Mouse (Mus musculus) liver, embryonic 13.5 days (tissue): ENCODE measurements around the gene Kncn. TPM values are rescaled to one million over a fixed set of nuclear protein-coding genes. Genes with fewer than 3 reads are reported as not detected.

Experiments used
- ATAC-seq: fragments of 200-750 bp; cut with Nextera tagmentation; 2 replicates; pipeline ENCODE4 v1.8.0; 2017; ENCODE audit warnings: low read depth, mild to moderate bottlenecking, moderate number of reproducible peaks, moderate library complexity
- DNase-seq: peaks from one replicate; pipeline ENCODE4 v3.0.0; 2022
- H3K27ac ChIP-seq: fragments of 300-500 bp; sonication (generic); 2 replicates; pipeline ENCODE4 v1.5.1; 2015; ENCODE audit warnings: moderate library complexity, mild to moderate bottlenecking, inconsistent platforms
- H3K27me3 ChIP-seq: fragments of 300-500 bp; sonication (generic); 2 replicates; pipeline ENCODE4 v1.6.1; 2015; ENCODE audit warnings: mild to moderate bottlenecking, inconsistent platforms
- H3K36me3 ChIP-seq: fragments of 300-500 bp; sonication (generic); 2 replicates; pipeline ENCODE4 v1.6.1; 2015; ENCODE audit warnings: mild to moderate bottlenecking, inconsistent platforms
- H3K4me1 ChIP-seq: fragments of 300-500 bp; sonication (generic); replicated peaks from 2 replicates; pipeline ENCODE4 v1.6.1; 2015; ENCODE audit warnings: inconsistent platforms
- H3K4me2 ChIP-seq: fragments of 300-500 bp; sonication (generic); 2 replicates; pipeline ENCODE4 v1.6.1; 2015; ENCODE audit warnings: inconsistent platforms, mild to moderate bottlenecking, moderate library complexity
- H3K4me3 ChIP-seq: fragments of 300-500 bp; sonication (generic); replicated peaks from 2 replicates; pipeline ENCODE4 v1.5.1; 2015; ENCODE audit warnings: mild to moderate bottlenecking, inconsistent platforms
- H3K9ac ChIP-seq: fragments of 300-500 bp; sonication (generic); 2 replicates; pipeline ENCODE4 v1.6.1; 2015; ENCODE audit warnings: mild to moderate bottlenecking, inconsistent platforms
- H3K9me3 ChIP-seq: fragments of 300-500 bp; sonication (generic); replicated peaks from 2 replicates; pipeline ENCODE4 v1.6.1; 2016; ENCODE audit warnings: inconsistent platforms
- WGBS: fragments of 180-500 bp; shearing (Covaris S2); methylation state at CpG from one replicate; pipeline ENCODE4 v1.1.7; 2015; ENCODE audit not compliant: insufficient replicate concordance; 5-methylcytosine and 5-hydroxymethylcytosine counted together
- polyA plus RNA-seq: library from polyadenylated mRNA; unstranded; fragments of >200 nt; fragmentation: Nextera tagmentation; extraction: Ambion mirVana; gene quantifications from 2 replicates; pipeline ENCODE4 v1.2.1, GENCODE M21; 2015

The Kncn gene
- polyA plus RNA-seq, 1 experiment from 2014 or later, result not detected

DNA sequence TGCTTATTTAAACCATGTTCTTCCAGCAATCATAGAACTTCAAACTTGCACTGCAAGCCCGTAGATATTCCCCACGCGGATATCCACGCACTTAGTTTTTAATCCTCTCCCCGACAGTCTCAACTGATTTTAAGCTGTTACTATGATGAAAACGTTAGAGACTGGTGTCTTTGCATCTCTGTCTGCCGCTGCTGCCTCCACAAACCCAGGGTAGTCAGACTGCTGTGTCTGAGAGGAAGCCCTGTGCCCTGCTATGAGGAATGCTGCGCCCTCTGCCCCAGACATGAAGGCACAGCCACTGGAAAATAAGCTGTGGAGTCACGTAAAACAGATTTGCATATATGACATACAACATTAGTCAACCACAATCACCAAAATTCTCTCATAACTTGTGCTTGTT lies 5.4 kb upstream of the Kncn start:
- ATAC-seq (no peak), DNase-seq (no peak)
- WGBS, result 71% methylated on average over 9 of the region's 9 CpGs

DNA sequence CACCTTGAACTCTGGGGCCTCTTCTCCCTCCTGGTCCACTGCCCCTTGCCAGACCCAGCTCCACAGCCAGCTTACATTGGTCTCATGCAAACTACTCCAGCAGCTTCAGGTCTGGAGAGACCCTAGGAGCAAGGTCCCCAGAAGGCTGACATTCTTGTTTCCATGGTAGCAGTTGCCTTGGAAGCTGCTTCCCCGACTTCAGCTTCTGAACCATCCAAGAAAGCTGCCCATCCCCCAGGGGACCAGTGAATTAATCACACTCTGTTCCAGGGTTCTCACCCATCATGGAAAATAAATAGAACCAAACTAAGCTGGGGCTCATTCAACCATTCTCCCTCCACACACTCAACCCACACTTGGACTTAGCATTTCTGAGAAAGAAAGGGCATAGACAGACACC lies 3.0 kb upstream of the Kncn start:
- ATAC-seq, result no peak
- H3K4me2 ChIP-seq, result no peak overlapping the region
- H3K4me3 ChIP-seq, result no peak overlapping the region
- no peak overlapping the region for H3K9ac ChIP-seq
- H3K9me3 ChIP-seq, result no peaks in the 10 kb centered on the region
- DNase-seq, result no peak
- H3K27me3 ChIP-seq, result 0 out of 2 replicates have a peak, but pooled peaks cover 4% of the 10 kb centered on the region
- 44% methylated on average over 1 of the region's 1 CpGs for WGBS
- 0 out of 2 replicates have a peak, but pooled peaks cover 5% of the 10 kb centered on the region for H3K4me1 ChIP-seq
- H3K27ac ChIP-seq, result no peak overlapping the region
- H3K36me3 ChIP-seq, result peaks cover 23% of the 10 kb centered on the region

More for the DNA sequence above, 5.4 kb upstream of the Kncn start:
- Histone ChIP-seq H3K4me2 (no peak overlapping the region), H3K9me3 (no peaks in the 10 kb centered on the region), H3K27me3 (no peaks in the 10 kb centered on the region), H3K4me1 (0 out of 2 replicates have a peak, but pooled peaks cover 5% of the 10 kb centered on the region), H3K36me3 (peaks cover 47% of the 10 kb centered on the region), H3K4me3 (no peak overlapping the region), H3K9ac (no peak overlapping the region), H3K27ac (no peak overlapping the region)

DNA sequence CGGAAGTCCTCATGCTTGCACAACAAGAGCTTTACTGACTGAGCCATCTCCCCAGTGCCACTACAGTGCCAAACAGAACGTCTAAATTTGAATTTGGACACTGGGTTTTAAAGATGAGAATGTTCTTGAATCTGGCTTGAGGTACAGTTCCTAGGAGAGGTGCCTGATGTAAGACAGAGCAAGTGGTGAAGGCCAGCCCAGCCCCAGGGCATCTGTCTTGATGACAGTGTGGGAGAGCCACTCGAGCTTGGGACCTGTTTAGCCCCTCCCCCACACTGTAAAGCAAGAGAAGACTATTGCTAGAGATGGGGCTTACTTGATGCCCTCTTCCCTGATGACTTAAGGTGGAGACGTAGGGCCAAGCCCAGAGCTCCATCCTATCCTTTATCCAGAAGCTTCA lies 2.0 kb upstream of the Kncn start:
- Histone ChIP-seq H3K9me3 (no peaks in the 10 kb centered on the region), H3K36me3 (peaks cover 13% of the 10 kb centered on the region), H3K4me3 (no peak overlapping the region), H3K4me2 (no peak overlapping the region), H3K27me3 (0 out of 2 replicates have a peak, but pooled peaks cover 4% of the 10 kb centered on the region), H3K9ac (no peak overlapping the region), H3K4me1 (0 out of 2 replicates have a peak, but pooled peaks cover 5% of the 10 kb centered on the region), H3K27ac (no peak overlapping the region)
- DNase-seq (no peak), ATAC-seq (no peak)
- 44% methylated on average over 4 of the region's 4 CpGs for whole genome bisulfite sequencing

DNA sequence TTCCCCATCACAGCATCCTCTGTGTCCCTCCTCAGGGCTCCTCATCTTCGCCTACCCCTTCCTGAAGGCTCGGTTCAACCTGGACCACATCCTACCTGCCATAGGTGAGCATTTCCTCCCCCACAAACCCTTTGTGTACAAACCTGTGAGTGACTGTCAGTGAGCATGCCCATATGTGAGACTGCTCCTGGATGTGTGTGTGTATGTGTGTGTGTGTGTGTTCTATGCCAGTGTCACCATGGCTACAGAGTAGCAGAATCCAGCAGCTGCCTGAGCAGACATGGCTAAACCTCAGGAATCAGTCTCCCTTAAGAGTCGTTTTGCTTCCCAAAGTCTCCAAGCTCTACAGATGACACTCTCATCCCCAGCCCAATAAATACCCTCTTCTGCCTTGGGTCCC lies 1.6 kb downstream of the Kncn start:
- no peak overlapping the region for H3K4me2 ChIP-seq
- ATAC-seq (no peak), DNase-seq (no peak)
- no peaks in the 10 kb centered on the region; the same call in 1 of the 2 replicates for H3K4me1 ChIP-seq
- H3K36me3 ChIP-seq, result no peaks in the 10 kb centered on the region
- H3K9me3 ChIP-seq, result no peaks in the 10 kb centered on the region
- no peak overlapping the region for H3K27ac ChIP-seq
- H3K9ac ChIP-seq, result no peak overlapping the region
- peaks cover 37% of the 10 kb centered on the region for H3K27me3 ChIP-seq
- H3K4me3 ChIP-seq, result no peak overlapping the region
- WGBS, result 46% methylated on average over 3 of the region's 3 CpGs

DNA sequence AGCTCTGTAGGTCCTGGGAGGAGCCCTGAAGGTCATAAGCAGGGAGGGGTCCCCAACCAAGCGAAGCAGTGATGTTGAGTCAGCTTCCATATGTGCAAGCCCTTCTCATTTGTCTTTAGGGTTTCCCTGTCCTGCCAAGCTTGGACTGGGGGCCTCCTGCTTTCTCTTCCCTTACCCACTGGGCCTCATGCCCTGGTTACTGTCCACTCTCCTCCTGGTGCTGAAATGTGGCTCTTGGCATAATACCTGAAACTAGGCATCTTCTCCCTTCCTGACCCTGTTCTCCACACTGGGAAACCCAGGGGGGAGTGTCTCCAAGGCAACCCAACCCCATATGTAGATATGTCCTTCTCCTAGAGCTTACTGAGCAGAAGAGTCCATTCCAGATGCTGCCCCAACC lies 2.7 kb downstream of the Kncn start:
- Histone ChIP-seq H3K4me1 (no peaks in the 10 kb centered on the region; the same call in 1 of the 2 replicates), H3K4me3 (no peak overlapping the region), H3K27me3 (peaks cover 47% of the 10 kb centered on the region), H3K27ac (no peak overlapping the region), H3K9me3 (no peaks in the 10 kb centered on the region), H3K36me3 (no peaks in the 10 kb centered on the region), H3K9ac (no peak overlapping the region), H3K4me2 (no peak overlapping the region)
- 60% methylated on average over 1 of the region's 1 CpGs for WGBS
- no peak for DNase-seq
- no peak for ATAC-seq

DNA sequence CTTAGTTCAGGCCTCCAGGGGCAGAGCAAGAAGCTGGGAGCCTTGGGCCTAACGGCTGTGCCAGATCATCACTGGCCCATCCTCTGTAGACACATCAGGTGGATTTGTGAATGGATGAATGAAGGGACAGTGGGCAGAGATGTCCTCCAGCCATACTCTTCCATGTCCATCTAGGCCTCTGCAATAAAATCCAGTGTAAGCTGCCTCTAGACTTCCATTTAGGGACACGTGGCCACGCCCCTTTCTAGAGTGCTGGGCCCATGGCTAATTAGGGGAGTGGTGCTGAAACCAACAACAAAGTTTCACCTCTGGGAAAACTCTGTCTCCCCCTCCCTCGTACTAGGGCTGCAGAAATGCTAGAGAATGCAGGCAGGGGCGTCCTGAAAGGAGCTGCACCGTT lies 5.9 kb downstream of the Kncn start:
- H3K4me2 ChIP-seq, result peak overlapping the region; percentile 41
- H3K36me3 ChIP-seq, result no peaks in the 10 kb centered on the region
- H3K27me3 ChIP-seq, result peaks cover 70% of the 10 kb centered on the region
- H3K27ac ChIP-seq, result no peak overlapping the region
- H3K9me3 ChIP-seq, result no peaks in the 10 kb centered on the region
- ATAC-seq (no peak), DNase-seq (no peak)
- no peak overlapping the region for H3K9ac ChIP-seq
- H3K4me1 ChIP-seq, result no peaks in the 10 kb centered on the region; the same call in 1 of the 2 replicates
- no peak overlapping the region for H3K4me3 ChIP-seq
- WGBS, result 14% methylated on average over 6 of the region's 6 CpGs

DNA sequence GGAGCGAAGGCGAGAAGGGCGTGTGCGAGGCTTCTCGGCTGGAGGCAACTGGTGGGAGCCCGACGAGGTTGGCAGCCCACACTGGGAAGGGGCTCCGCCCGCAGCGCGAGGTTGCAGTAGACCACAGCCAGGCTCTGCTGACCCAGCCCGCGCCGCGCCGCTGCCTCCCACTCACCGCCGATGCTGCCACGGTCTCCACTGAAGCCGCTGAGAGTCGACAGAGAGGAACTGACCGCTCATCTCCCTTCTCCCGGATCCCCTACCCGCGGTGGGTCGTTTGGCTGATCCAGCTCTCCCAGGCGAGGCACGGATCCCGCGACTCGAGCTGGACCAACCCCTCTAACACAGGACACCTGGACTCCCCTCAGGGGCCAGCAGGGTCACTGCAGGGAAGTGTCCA lies 6.4 kb downstream of the Kncn start, which contains the start of gene 6430628N08Rik:
6430628N08Rik (plus strand) TSS at position 113 of the 400 bp plus-strand sequence.
- 3% methylated on average over 31 of the region's 31 CpGs for WGBS
- peaks cover 74% of the 10 kb centered on the region for H3K27me3 ChIP-seq
- H3K4me3 ChIP-seq, result no peak within 1 kb of the TSS
- H3K27ac ChIP-seq, result no peak within 1 kb of the TSS
- DNase-seq, result no peak
- H3K36me3 ChIP-seq, result no peaks in the 10 kb centered on the region
- H3K4me2 ChIP-seq, result peak within 1 kb of the TSS; percentile 41
- H3K4me1 ChIP-seq, result no peaks in the 10 kb centered on the region; the same call in 1 of the 2 replicates
- no peak within 1 kb of the TSS for H3K9ac ChIP-seq
- H3K9me3 ChIP-seq, result no peaks in the 10 kb centered on the region
- no peak for ATAC-seq

DNA sequence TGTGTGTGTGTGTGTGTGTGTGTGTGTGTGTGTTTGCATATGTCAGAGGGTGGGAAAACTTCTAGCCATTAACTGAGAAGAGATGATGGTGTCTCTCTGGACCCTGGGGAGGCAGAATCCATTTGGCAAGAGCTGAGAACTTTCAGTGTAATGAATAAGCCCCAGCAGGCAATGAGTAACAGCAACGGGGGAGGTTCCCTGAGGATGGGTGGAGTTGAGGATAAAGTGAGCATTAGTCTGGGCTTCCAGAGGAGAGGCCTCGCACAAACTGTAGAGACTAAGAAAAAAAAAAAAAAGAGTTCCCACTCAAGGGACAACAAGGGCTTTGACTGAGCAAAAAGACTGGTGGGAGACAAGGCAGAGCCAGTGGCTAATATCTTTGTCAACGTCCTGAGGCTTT lies 10.1 kb downstream of the Kncn start:
- H3K9me3 ChIP-seq, result no peaks in the 10 kb centered on the region
- WGBS, result 24% methylated on average over 3 of the region's 3 CpGs
- ATAC-seq (no peak), DNase-seq (no peak)
- no peak overlapping the region for H3K27ac ChIP-seq
- H3K36me3 ChIP-seq, result no peaks in the 10 kb centered on the region
- no peak overlapping the region for H3K9ac ChIP-seq
- H3K4me1 ChIP-seq, result no peaks in the 10 kb centered on the region; the same call in 1 of the 2 replicates
- H3K4me2 ChIP-seq, result no peak overlapping the region
- no peak overlapping the region for H3K4me3 ChIP-seq
- H3K27me3 ChIP-seq, result peaks cover 90% of the 10 kb centered on the region

DNA sequence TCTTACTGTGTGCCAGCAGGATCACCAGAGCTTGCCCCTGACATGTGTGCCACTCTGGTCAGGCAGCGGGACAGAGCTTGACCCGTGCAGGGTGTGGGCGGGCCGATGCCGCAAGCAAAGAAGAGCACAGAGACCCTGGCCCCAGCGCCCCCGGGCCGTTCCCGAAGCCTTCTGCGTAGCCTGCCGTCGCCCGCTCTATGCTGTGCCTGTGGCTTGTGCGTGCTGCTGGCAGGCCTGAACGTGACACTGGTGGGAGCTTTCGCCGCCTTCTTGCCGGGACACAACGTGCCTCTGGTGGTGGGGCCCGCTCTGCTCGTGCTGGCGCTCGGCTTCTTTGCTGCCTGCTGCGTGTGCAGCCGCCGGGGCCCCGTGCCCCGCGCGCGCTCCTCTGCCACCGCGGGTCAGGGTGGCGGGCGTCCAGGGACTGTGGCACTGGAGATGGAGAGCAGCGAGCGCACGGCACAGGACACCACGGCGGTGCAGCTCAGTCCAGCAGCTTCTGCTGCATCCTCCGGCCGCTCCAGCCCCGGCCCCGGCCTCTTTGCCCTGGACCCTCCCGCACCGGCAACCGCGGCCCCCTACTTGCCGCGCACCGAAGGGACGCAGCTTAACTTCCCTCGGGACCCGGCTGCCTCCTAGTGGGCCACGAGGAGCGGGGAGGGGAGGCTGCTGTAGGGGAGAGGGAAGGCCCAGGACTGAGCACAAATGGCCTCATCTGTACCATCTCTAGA lies 13.9 kb downstream of the Kncn start:
- Histone ChIP-seq H3K4me1 (no peaks in the 10 kb centered on the region), H3K9me3 (no peaks in the 10 kb centered on the region), H3K4me3 (peak overlapping the region; percentile 28), H3K27ac (no peak overlapping the region), H3K4me2 (peak overlapping the region; percentile 42), H3K27me3 (peaks cover 86% of the 10 kb centered on the region), H3K36me3 (no peaks in the 10 kb centered on the region), H3K9ac (no peak overlapping the region)
- DNase-seq (no peak), ATAC-seq (peak; percentile 36; the same call in 1 of the 2 replicates)
- WGBS, result 3% methylated on average over 56 of the region's 56 CpGs

DNA sequence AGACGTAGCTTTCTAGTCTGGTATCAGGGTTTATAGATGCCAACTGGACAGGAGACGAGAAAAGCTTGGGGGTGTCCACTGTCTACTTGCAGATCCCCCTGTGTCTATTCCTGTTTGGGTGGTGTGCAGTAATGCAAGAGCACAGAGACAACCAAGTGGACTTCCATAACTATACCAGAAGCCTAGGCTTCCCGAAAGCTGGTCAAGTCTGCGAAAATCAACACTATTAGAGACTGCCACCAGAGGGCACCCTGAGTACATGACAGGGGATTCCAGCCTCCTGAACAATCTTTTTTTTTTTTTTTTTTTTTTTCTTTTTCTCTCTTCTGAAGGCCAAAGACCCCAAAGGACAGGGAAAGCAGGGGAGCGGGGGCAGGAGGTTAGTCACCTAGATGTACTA lies 18.6 kb downstream of the Kncn start:
- WGBS, result 20% methylated on average over 5 of the region's 5 CpGs

DNA sequence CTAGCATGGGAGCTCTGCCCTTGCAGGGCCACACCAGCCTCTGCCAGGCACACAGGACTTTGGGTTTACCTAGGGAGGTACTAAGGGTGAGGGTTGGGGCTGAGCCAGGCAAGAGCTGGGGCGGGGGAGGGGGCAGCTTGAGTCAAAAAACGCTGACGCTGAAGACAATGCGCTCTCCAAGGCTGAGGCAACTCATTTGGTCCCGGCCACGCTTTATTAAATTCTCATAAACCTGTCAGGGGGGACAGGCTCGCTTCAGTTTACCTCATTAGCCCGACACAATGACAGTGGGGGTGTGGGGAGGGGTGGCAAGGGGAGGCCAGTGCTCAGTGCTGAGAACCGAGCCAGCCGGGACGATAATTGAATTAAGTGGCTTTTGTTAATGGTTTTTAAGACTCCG lies 20.2 kb downstream of the Kncn start:
- 22% methylated on average over 12 of the region's 12 CpGs for WGBS

More for the DNA sequence above, 18.6 kb downstream of the Kncn start:
- ATAC-seq (no peak), DNase-seq (peak; percentile 23)
- Histone ChIP-seq H3K36me3 (no peaks in the 10 kb centered on the region), H3K9ac (no peak overlapping the region), H3K4me2 (no peak overlapping the region), H3K9me3 (no peaks in the 10 kb centered on the region), H3K27ac (no peak overlapping the region), H3K4me1 (no peaks in the 10 kb centered on the region), H3K4me3 (no peak overlapping the region), H3K27me3 (peaks cover 88% of the 10 kb centered on the region)

DNA sequence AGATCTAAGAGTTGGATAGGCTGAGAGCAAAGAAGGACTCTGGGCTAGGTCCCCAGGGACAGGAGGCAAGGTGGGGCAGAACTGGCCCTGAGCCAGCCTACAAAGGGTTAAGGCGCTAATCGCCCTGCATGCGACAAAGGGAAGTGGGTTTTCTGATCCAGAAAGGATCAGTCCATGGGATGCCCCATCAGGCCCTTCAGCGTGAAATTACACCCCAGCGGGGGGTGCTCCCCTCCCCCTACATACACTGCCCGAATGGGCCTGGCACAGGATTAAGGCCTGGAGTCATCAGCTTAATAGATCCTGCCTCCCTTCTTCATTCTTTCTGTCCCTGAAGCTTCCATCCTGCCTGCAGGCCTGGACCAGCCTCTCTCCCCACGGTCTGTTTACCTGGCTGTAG lies 21.5 kb downstream of the Kncn start:
- WGBS, result 27% methylated on average over 7 of the region's 7 CpGs
- H3K9ac ChIP-seq, result no peak overlapping the region

More for the DNA sequence above, 20.2 kb downstream of the Kncn start:
- Histone ChIP-seq H3K4me2 (no peak overlapping the region), H3K4me3 (no peak overlapping the region), H3K36me3 (no peaks in the 10 kb centered on the region), H3K4me1 (no peaks in the 10 kb centered on the region), H3K27ac (no peak overlapping the region), H3K27me3 (peaks cover 88% of the 10 kb centered on the region), H3K9me3 (no peaks in the 10 kb centered on the region), H3K9ac (no peak overlapping the region)
- DNase-seq (no peak), ATAC-seq (no peak)

More for the DNA sequence above, 21.5 kb downstream of the Kncn start:
- no peak overlapping the region for H3K27ac ChIP-seq
- no peak overlapping the region for H3K4me3 ChIP-seq
- H3K27me3 ChIP-seq, result peaks cover 79% of the 10 kb centered on the region
- no peaks in the 10 kb centered on the region for H3K9me3 ChIP-seq
- no peaks in the 10 kb centered on the region for H3K4me1 ChIP-seq
- ATAC-seq (no peak), DNase-seq (no peak)
- H3K36me3 ChIP-seq, result no peaks in the 10 kb centered on the region
- H3K4me2 ChIP-seq, result no peak overlapping the region
